Comparison of ENCODE assay signal across 27 mouse cellular contexts in the genomic region with DNA sequence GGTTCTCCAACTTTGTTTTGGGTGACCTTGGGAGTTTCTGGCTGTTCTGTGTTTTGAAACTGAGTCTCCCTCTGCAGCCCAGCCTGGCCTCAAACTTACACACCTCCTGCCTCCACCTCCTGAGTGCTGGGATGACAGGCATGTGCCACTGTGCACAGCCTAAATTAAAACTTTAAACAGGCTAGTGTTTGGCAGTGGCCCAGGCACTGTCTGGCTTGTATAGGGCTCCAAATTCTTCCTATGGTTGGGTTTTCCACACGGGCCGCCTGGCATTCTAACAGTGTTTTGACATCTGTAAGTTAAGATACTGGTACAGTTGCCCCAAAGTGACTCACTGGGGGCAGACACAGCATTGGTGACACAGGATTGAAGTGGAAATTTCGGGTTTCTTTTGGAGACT. TPM values are rescaled to one million over a fixed set of nuclear protein-coding genes. Genes with fewer than 3 reads are reported as not detected.
DNase-seq lines count a peak whose midpoint lies in the region; ATAC-seq and TF ChIP-seq lines count a peak whose summit lies in the region.
"Had no signal": no experiment of that assay in that cellular context is flagged by ENCODE, and none has a peak within 500 bp of the region (broad histone marks: within the 10 kb centered on the region; RNA-seq: fewer than 3 reads in every experiment).

No protein-coding gene starts in this region.

- intact Hi-C loops in heart, adult 2 months (cut with DNase I), result loop anchor here (5.0 kb wide), 3 partner anchors 34 to 194 kb away; a partner anchor contains a TSS

- no peak overlapping the region for H3K4me2 ChIP-seq in forebrain, embryonic 14.5 days (ENCODE audit: low read length)
- H3K4me2 ChIP-seq in forebrain, embryonic 12.5 days, result no peak overlapping the region
- no peak overlapping the region; the same call in 1 of the 2 replicates for H3K4me2 ChIP-seq in heart, postnatal 0 days (ENCODE audit: low read depth, low read length)
- H3K4me2 ChIP-seq in heart, embryonic 11.5 days, result no peak overlapping the region
- H3K4me2 ChIP-seq in kidney, embryonic 14.5 days (replicated peaks; ENCODE audit: low read depth, low read length), result no peak overlapping the region
- H3K4me2 ChIP-seq: hindbrain, embryonic 13.5 days; midbrain, embryonic 13.5 days had no signal

- ATAC-seq in forebrain, embryonic 14.5 days, result peak; percentile 78
- ATAC-seq in forebrain, embryonic 12.5 days (ENCODE audit: low FRiP score), result no peak
- no peak for ATAC-seq in heart, postnatal 0 days (ENCODE audit: insufficient read depth, low read depth)
- no peak for ATAC-seq in heart, embryonic 11.5 days (replicated peaks; ENCODE audit: insufficient number of reproducible peaks, low FRiP score, low TSS enrichment)
- no peak for ATAC-seq in kidney, embryonic 14.5 days (ENCODE audit: low FRiP score, low TSS enrichment)
- ATAC-seq: intestine, embryonic 16.5 days; midbrain, embryonic 13.5 days had no signal

- peaks cover 5% of the 10 kb centered on the region; the same call in 1 of the 2 replicates for H3K4me1 ChIP-seq in forebrain, embryonic 14.5 days (ENCODE audit: control insufficient read depth, insufficient read depth, low read length)
- no peaks in the 10 kb centered on the region for H3K4me1 ChIP-seq in forebrain, embryonic 12.5 days
- peaks cover 12% of the 10 kb centered on the region; the same call in 1 of the 2 replicates for H3K4me1 ChIP-seq in heart, embryonic 10.5 days
- H3K4me1 ChIP-seq in heart, adult 2 months (ENCODE audit: control insufficient read depth, insufficient read depth, low read length), result peaks cover 1% of the 10 kb centered on the region; the same call in 1 of the 2 replicates
- H3K4me1 ChIP-seq in heart, postnatal 0 days (ENCODE audit: control insufficient read depth, insufficient read depth), result peaks cover 10% of the 10 kb centered on the region; the same call in 1 of the 2 replicates
- H3K4me1 ChIP-seq in heart, embryonic 11.5 days (ENCODE audit: control insufficient read depth, insufficient read depth, low read length), result no peaks in the 10 kb centered on the region
- 0 out of 2 replicates have a peak, but pooled peaks cover under 1% of the 10 kb centered on the region for H3K4me1 ChIP-seq in kidney, embryonic 14.5 days (ENCODE audit: control insufficient read depth, insufficient read depth, low read length)
- H3K4me1 ChIP-seq: hindbrain, embryonic 13.5 days; midbrain, embryonic 13.5 days had no signal

- H3K9ac ChIP-seq in forebrain, embryonic 14.5 days (ENCODE audit: low read length), result no peak overlapping the region
- no peak overlapping the region for H3K9ac ChIP-seq in forebrain, embryonic 12.5 days
- H3K9ac ChIP-seq in heart, adult 2 months (ENCODE audit: low read depth, low read length), result no peak overlapping the region
- H3K9ac ChIP-seq in heart, postnatal 0 days (replicated peaks; ENCODE audit: low read depth, low read length), result peak overlapping the region; percentile 46; the same call in 1 of the 2 replicates
- H3K9ac ChIP-seq in heart, embryonic 11.5 days (ENCODE audit: low read depth, low read length), result no peak overlapping the region
- H3K9ac ChIP-seq in kidney, embryonic 14.5 days (ENCODE audit: low read depth, low read length), result no peak overlapping the region
- H3K9ac ChIP-seq: hindbrain, embryonic 13.5 days; liver, embryonic 14.5 days; midbrain, embryonic 13.5 days had no signal

- TF ChIP-seq POLR2A in heart, adult 2 months (IDR thresholded peaks at IDR 0.05; ENCODE audit: insufficient read depth, low read depth, low read length), result no peak

- peak; percentile 82 for DNase-seq in forebrain, embryonic 14.5 days (ENCODE audit: low spot score)
- no peak for DNase-seq in heart, embryonic 10.5 days (ENCODE audit: low spot score)
- DNase-seq in heart, adult 2 months, result no peak
- no peak for DNase-seq in heart, postnatal 0 days (ENCODE audit: low spot score)
- DNase-seq: adrenal gland, postnatal 25 days; cerebellum, adult 18-20 months; cerebellum, postnatal 10 days; heart, postnatal 4 days; kidney, adult 8-10 months; kidney, postnatal 10 days; layer of hippocampus, postnatal 36 days; left cerebral cortex, postnatal 4 days; liver; lung, adult 2 months; lung, postnatal 10 days; thymus, adult 2 months; thymus, postnatal 36 days had no signal

- 0 out of 2 replicates have a peak overlapping the region, but pooled peaks have one; percentile 14 for H3K27ac ChIP-seq in forebrain, embryonic 14.5 days (ENCODE audit: low read depth, low read length)
- no peak overlapping the region for H3K27ac ChIP-seq in forebrain, embryonic 12.5 days
- H3K27ac ChIP-seq in heart, embryonic 10.5 days, result peak overlapping the region; percentile 19; the same call in 1 of the 2 replicates
- no peak overlapping the region for H3K27ac ChIP-seq in heart, adult 2 months
- peak overlapping the region; percentile 30; the same call in 1 of the 2 replicates for H3K27ac ChIP-seq in heart, postnatal 0 days (ENCODE audit: low read depth)
- H3K27ac ChIP-seq in heart, embryonic 11.5 days (ENCODE audit: low read depth, low read length), result no peak overlapping the region
- H3K27ac ChIP-seq in kidney, embryonic 14.5 days (ENCODE audit: low read depth, low read length), result no peak overlapping the region
- H3K27ac ChIP-seq: hindbrain, embryonic 13.5 days; liver, embryonic 14.5 days; macrophage; midbrain, embryonic 13.5 days had no signal

- H3K36me3 ChIP-seq in forebrain, embryonic 14.5 days (ENCODE audit: control insufficient read depth, insufficient read depth, low read length), result no peaks in the 10 kb centered on the region
- H3K36me3 ChIP-seq in forebrain, embryonic 12.5 days (replicated peaks), result no peaks in the 10 kb centered on the region
- H3K36me3 ChIP-seq in heart, embryonic 10.5 days, result no peaks in the 10 kb centered on the region
- H3K36me3 ChIP-seq in heart, adult 2 months (ENCODE audit: control insufficient read depth, insufficient read depth, low read length), result no peaks in the 10 kb centered on the region
- no peaks in the 10 kb centered on the region for H3K36me3 ChIP-seq in heart, postnatal 0 days (replicated peaks; ENCODE audit: control insufficient read depth, insufficient read depth, low read length)
- no peaks in the 10 kb centered on the region for H3K36me3 ChIP-seq in heart, embryonic 11.5 days (ENCODE audit: control insufficient read depth, insufficient read depth, low read length)
- H3K36me3 ChIP-seq in kidney, embryonic 14.5 days (ENCODE audit: control insufficient read depth, insufficient read depth, low read length), result no peaks in the 10 kb centered on the region
- H3K36me3 ChIP-seq: hindbrain, embryonic 13.5 days; midbrain, embryonic 13.5 days had no signal

- no peaks in the 10 kb centered on the region for H3K79me2 ChIP-seq in heart, adult 2 months (replicated peaks; ENCODE audit: control insufficient read depth, insufficient read depth, low read length)

- no peak for TF ChIP-seq EP300 in heart, adult 2 months (IDR thresholded peaks at IDR 0.05; ENCODE audit: insufficient read depth, low read depth, low read length)
- no peak for TF ChIP-seq EP300 in heart, postnatal 0 days (IDR thresholded peaks at IDR 0.05; ENCODE audit: low read depth)

- no peak for TF ChIP-seq CTCF in heart, adult 2 months (IDR thresholded peaks at IDR 0.05)
- TF ChIP-seq CTCF in heart, postnatal 0 days (IDR thresholded peaks at IDR 0.05; ENCODE audit: low read depth), result no peak

- no peaks in the 10 kb centered on the region for H3K27me3 ChIP-seq in forebrain, embryonic 14.5 days (replicated peaks; ENCODE audit: control insufficient read depth, insufficient read depth, low read length)
- no peaks in the 10 kb centered on the region for H3K27me3 ChIP-seq in forebrain, embryonic 12.5 days
- H3K27me3 ChIP-seq in heart, embryonic 10.5 days (ENCODE audit: insufficient read depth, poor library complexity, severe bottlenecking), result no peaks in the 10 kb centered on the region
- H3K27me3 ChIP-seq in heart, adult 2 months (ENCODE audit: control insufficient read depth, insufficient read depth, low read length), result no peaks in the 10 kb centered on the region
- H3K27me3 ChIP-seq in heart, postnatal 0 days (ENCODE audit: control insufficient read depth, insufficient read depth, low read length), result no peaks in the 10 kb centered on the region
- H3K27me3 ChIP-seq in heart, embryonic 11.5 days (ENCODE audit: control insufficient read depth, insufficient read depth, low read length), result no peaks in the 10 kb centered on the region
- no peaks in the 10 kb centered on the region for H3K27me3 ChIP-seq in kidney, embryonic 14.5 days (ENCODE audit: control insufficient read depth, insufficient read depth, low read length)
- H3K27me3 ChIP-seq: midbrain, embryonic 13.5 days had no signal

- H3K9me3 ChIP-seq in forebrain, embryonic 14.5 days (replicated peaks; ENCODE audit: control insufficient read depth, low read length), result no peaks in the 10 kb centered on the region
- H3K9me3 ChIP-seq in forebrain, embryonic 12.5 days, result no peaks in the 10 kb centered on the region
- H3K9me3 ChIP-seq in heart, embryonic 10.5 days, result no peaks in the 10 kb centered on the region
- H3K9me3 ChIP-seq in heart, postnatal 0 days (replicated peaks; ENCODE audit: control insufficient read depth, low read length), result no peaks in the 10 kb centered on the region
- no peaks in the 10 kb centered on the region for H3K9me3 ChIP-seq in heart, embryonic 11.5 days (replicated peaks; ENCODE audit: control insufficient read depth, low read length)
- no peaks in the 10 kb centered on the region for H3K9me3 ChIP-seq in kidney, embryonic 14.5 days (ENCODE audit: control insufficient read depth, low read length)
- H3K9me3 ChIP-seq: hindbrain, embryonic 13.5 days; midbrain, embryonic 13.5 days had no signal

- WGBS in forebrain, embryonic 14.5 days, result 28% methylated on average over 3 of the region's 3 CpGs
- 73% methylated on average over 3 of the region's 3 CpGs for WGBS in forebrain, embryonic 12.5 days
- WGBS in heart, embryonic 10.5 days, result 77% methylated on average over 3 of the region's 3 CpGs
- WGBS in heart, adult 2 months, result 48% methylated on average over 3 of the region's 3 CpGs
- WGBS in heart, postnatal 0 days, result 25% methylated on average over 3 of the region's 3 CpGs
- WGBS in heart, embryonic 11.5 days (ENCODE audit: insufficient replicate concordance), result 64% methylated on average over 3 of the region's 3 CpGs
- WGBS in kidney, embryonic 14.5 days, result 73% methylated on average over 3 of the region's 3 CpGs

- no peak overlapping the region for H3K4me3 ChIP-seq in forebrain, embryonic 14.5 days (ENCODE audit: low read depth, low read length)
- H3K4me3 ChIP-seq in forebrain, embryonic 12.5 days (replicated peaks), result no peak overlapping the region
- no peak overlapping the region for H3K4me3 ChIP-seq in heart, embryonic 10.5 days
- no peak overlapping the region for H3K4me3 ChIP-seq in heart, adult 2 months
- no peak overlapping the region for H3K4me3 ChIP-seq in heart, postnatal 0 days (ENCODE audit: low read depth, low read length)
- H3K4me3 ChIP-seq in heart, embryonic 11.5 days (ENCODE audit: low read depth, low read length), result no peak overlapping the region
- H3K4me3 ChIP-seq in kidney, embryonic 14.5 days (ENCODE audit: low read length), result no peak overlapping the region
- H3K4me3 ChIP-seq: hindbrain, embryonic 13.5 days; midbrain, embryonic 13.5 days had no signal

RNA-seq across cellular contexts. Expression of a gene that starts 14.6 kb away (rescaled TPM):
- 1.0 and 1.1 TPM in 2 replicates for polyA plus RNA-seq in forebrain, embryonic 14.5 days (2014; fragmentation: Nextera tagmentation; extraction: Ambion mirVana)
- polyA plus RNA-seq in forebrain, embryonic 12.5 days (2016; fragmentation: Nextera tagmentation; extraction: Ambion mirVana), result 1.5 and 2.5 TPM in 2 replicates
- 3,021 and 6,084 TPM in 2 replicates for polyA plus RNA-seq in heart, embryonic 10.5 days (2016; fragmentation: Nextera tagmentation; extraction: Ambion mirVana)
- total RNA-seq in heart, adult 2 months (2021), result over 10,000 TPM; 18,797 to 22,206 TPM
- polyA plus RNA-seq in heart, adult 2 months (2012; rRNA removed), result 7,725 and 11,177 TPM in 2 replicates
- 7,568 and 8,637 TPM in 2 replicates for total RNA-seq in heart, postnatal 0 days (2014; rRNA removed; ENCODE audit: low replicate concordance)
- polyA plus RNA-seq in heart, postnatal 0 days (2015; fragmentation: Nextera tagmentation; extraction: Ambion mirVana), result 15,488 and 15,525 TPM in 2 replicates
- 6,790 and 6,847 TPM in 2 replicates for polyA plus RNA-seq in heart, embryonic 11.5 days (2014; fragmentation: Nextera tagmentation; extraction: Ambion mirVana)
- 1.6 TPM in 1 of 2 replicates, not detected in the other for polyA plus RNA-seq in kidney, embryonic 14.5 days (2014; fragmentation: Nextera tagmentation; extraction: Ambion mirVana)
- total RNA-seq: adrenal gland, postnatal 25 days; left cerebral cortex, postnatal 4 days; megakaryocyte-erythroid progenitor cell, adult 5-6 weeks had no signal
- polyA plus RNA-seq: macrophage had no signal

RNA-seq across cellular contexts. Expression of a gene that starts 36.2 kb away (rescaled TPM):
- polyA plus RNA-seq in forebrain, embryonic 14.5 days (2014; fragmentation: Nextera tagmentation; extraction: Ambion mirVana), result 16.7 and 30.0 TPM in 2 replicates
- polyA plus RNA-seq in forebrain, embryonic 12.5 days (2016; fragmentation: Nextera tagmentation; extraction: Ambion mirVana), result 13.7 and 14.0 TPM in 2 replicates
- polyA plus RNA-seq in heart, embryonic 10.5 days (2016; fragmentation: Nextera tagmentation; extraction: Ambion mirVana), result 6.6 and 8.0 TPM in 2 replicates
- total RNA-seq in heart, adult 2 months (2021), result 10 to 100 TPM; 18.1 to 18.4 TPM
- 11.4 and 16.7 TPM in 2 replicates for polyA plus RNA-seq in heart, adult 2 months (2012; rRNA removed)
- 3.3 and 9.5 TPM in 2 replicates for total RNA-seq in heart, postnatal 0 days (2014; rRNA removed; ENCODE audit: low replicate concordance)
- polyA plus RNA-seq in heart, postnatal 0 days (2015; fragmentation: Nextera tagmentation; extraction: Ambion mirVana), result 1.3 and 1.4 TPM in 2 replicates
- 4.7 and 7.1 TPM in 2 replicates for polyA plus RNA-seq in heart, embryonic 11.5 days (2014; fragmentation: Nextera tagmentation; extraction: Ambion mirVana)
- 12.9 and 15.1 TPM in 2 replicates for polyA plus RNA-seq in kidney, embryonic 14.5 days (2014; fragmentation: Nextera tagmentation; extraction: Ambion mirVana)
- total RNA-seq: megakaryocyte-erythroid progenitor cell, adult 5-6 weeks had no signal
- polyA plus RNA-seq: macrophage had no signal

RNA-seq across cellular contexts. Expression of a gene that starts 54.5 kb away (rescaled TPM):
- not detected in 2 replicates for polyA plus RNA-seq in forebrain, embryonic 14.5 days (2014; fragmentation: Nextera tagmentation; extraction: Ambion mirVana)
- not detected in 2 replicates for polyA plus RNA-seq in forebrain, embryonic 12.5 days (2016; fragmentation: Nextera tagmentation; extraction: Ambion mirVana)
- polyA plus RNA-seq in heart, embryonic 10.5 days (2016; fragmentation: Nextera tagmentation; extraction: Ambion mirVana), result 0.20 and 0.39 TPM in 2 replicates
- total RNA-seq in heart, adult 2 months (2021), result under 1 TPM in 1 of 2 experiments, not detected in 1; 0.16 TPM
- 0.08 and 0.12 TPM in 2 replicates for polyA plus RNA-seq in heart, adult 2 months (2012; rRNA removed)
- not detected in 2 replicates for total RNA-seq in heart, postnatal 0 days (2014; rRNA removed; ENCODE audit: low replicate concordance)
- polyA plus RNA-seq in heart, postnatal 0 days (2015; fragmentation: Nextera tagmentation; extraction: Ambion mirVana), result 0.26 and 0.27 TPM in 2 replicates
- 0.47 and 0.51 TPM in 2 replicates for polyA plus RNA-seq in heart, embryonic 11.5 days (2014; fragmentation: Nextera tagmentation; extraction: Ambion mirVana)
- 0.31 and 0.36 TPM in 2 replicates for polyA plus RNA-seq in kidney, embryonic 14.5 days (2014; fragmentation: Nextera tagmentation; extraction: Ambion mirVana)
- total RNA-seq: adrenal gland, postnatal 25 days had no signal
- polyA plus RNA-seq: hindbrain, embryonic 13.5 days; intestine, embryonic 16.5 days; large intestine, adult 2 months; midbrain, embryonic 13.5 days had no signal

Comparison
In these comparisons a context has a peak if more than half of its experiments do, and no peak if none do; other contexts are left out.
1. H3K27ac ChIP-seq: peak in forebrain, embryonic 14.5 days (single experiment), heart, embryonic 10.5 days (single experiment) and heart, postnatal 0 days (single experiment); none in forebrain, embryonic 12.5 days (single experiment), heart, adult 2 months (single experiment), heart, embryonic 11.5 days (single experiment) and kidney, embryonic 14.5 days (single experiment).
2. RNA of a gene that starts 14.6 kb away (polyA plus RNA-seq): 15,488 to 15,525 TPM in heart, postnatal 0 days, 7,725 to 11,177 TPM in heart, adult 2 months, 6,790 to 6,847 TPM in heart, embryonic 11.5 days and 3,021 to 6,084 TPM in heart, embryonic 10.5 days; 1.6 TPM in kidney, embryonic 14.5 days, 1.5 to 2.5 TPM in forebrain, embryonic 12.5 days and 1.0 to 1.1 TPM in forebrain, embryonic 14.5 days; every median in the first group is over 100 times any median in the second.